Mouse (Mus musculus) forebrain, embryonic 10.5 days (tissue): ENCODE data around the gene Akr1b7. TPM values are rescaled to one million over a fixed set of nuclear protein-coding genes. Genes with fewer than 3 reads are reported as not detected.
A peak's percentile ranks its signal among the peaks of the same experiment; 100 is the strongest.
"Not testable (repeated sequence)": the region's sequence is repeated elsewhere in the genome, so short reads cannot be mapped to it uniquely, and the experiment has no call there.

Experiments
- DNase-seq: peaks from one replicate; pipeline ENCODE4 v3.0.0-alpha.2; 2017; ENCODE audit warnings: low spot score; ENCODE audit errors: extremely low spot score
- H3K27ac ChIP-seq: fragments of 300-500 bp; sonication (generic); 2 replicates; pipeline ENCODE4 v1.5.1; 2016; ENCODE audit warnings: mild to moderate bottlenecking
- H3K27me3 ChIP-seq: fragments of 300-500 bp; sonication (generic); 2 replicates; pipeline ENCODE4 v1.6.1; 2016; ENCODE audit warnings: mild to moderate bottlenecking; ENCODE audit not compliant: poor library complexity, severe bottlenecking
- H3K36me3 ChIP-seq: fragments of 300-500 bp; sonication (generic); replicated peaks from 2 replicates; pipeline ENCODE4 v1.6.1; 2016; ENCODE audit warnings: mild to moderate bottlenecking, moderate library complexity
- H3K4me1 ChIP-seq: fragments of 300-500 bp; sonication (generic); 2 replicates; pipeline ENCODE4 v1.6.1; 2016
- H3K4me3 ChIP-seq: fragments of 300-500 bp; sonication (generic); 2 replicates; pipeline ENCODE4 v1.5.1; 2016; ENCODE audit warnings: mild to moderate bottlenecking, moderate library complexity
- H3K9me3 ChIP-seq: fragments of 300-500 bp; sonication (generic); 2 replicates; pipeline ENCODE4 v1.6.1; 2016; ENCODE audit warnings: mild to moderate bottlenecking, moderate library complexity
- WGBS: fragments of 180-500 bp; shearing (Covaris S2); methylation state at CpG from one replicate; pipeline ENCODE4 v1.1.7; 2016; 5-methylcytosine and 5-hydroxymethylcytosine counted together
- polyA plus RNA-seq: library from polyadenylated mRNA; unstranded; fragments of >200 nt; fragmentation: Nextera tagmentation; extraction: Ambion mirVana; gene quantifications from 2 replicates; pipeline ENCODE4 v1.2.1, GENCODE M21; 2016

Akr1b7 gene
- polyA plus RNA-seq = 0.11 TPM in 1 of 2 replicates, not detected in the other

GRCm38 (mm10) chr6:34412023-34412422, at the start of gene Akr1b7:
Gene Akr1b7 (plus strand): TSS chr6:34412334.
- Histone ChIP-seq H3K36me3 (no peaks in the 10 kb centered on the region), H3K9me3 (no peaks in the 10 kb centered on the region), H3K4me3 (no peak within 1 kb of the TSS), H3K27me3 (no peaks in the 10 kb centered on the region), H3K27ac (no peak within 1 kb of the TSS), H3K4me1 (no peaks in the 10 kb centered on the region)
- DNase-seq = no peak
- 88% methylated on average over 6 of the region's 6 CpGs for WGBS

- H3K27me3 ChIP-seq = no peaks in the 10 kb centered on the region
- WGBS = 84% methylated on average over 12 of the region's 12 CpGs
- H3K36me3 ChIP-seq = no peaks in the 10 kb centered on the region
- no peak overlapping the region for H3K27ac ChIP-seq
- no peak overlapping the region for H3K4me3 ChIP-seq
- no peaks in the 10 kb centered on the region for H3K9me3 ChIP-seq
- no peak for DNase-seq
- peaks cover 11% of the 10 kb centered on the region for H3K4me1 ChIP-seq
These were observed 47.7 kb upstream of the Akr1b7 start for GRCm38 (mm10) chr6:34364217-34365136.

- Histone ChIP-seq H3K4me1 (peaks cover 11% of the 10 kb centered on the region), H3K4me3 (no peak overlapping the region), H3K27ac (no peak overlapping the region), H3K36me3 (no peaks in the 10 kb centered on the region), H3K9me3 (no peaks in the 10 kb centered on the region), H3K27me3 (no peaks in the 10 kb centered on the region)
- WGBS = 80% methylated on average over 9 of the region's 9 CpGs
- DNase-seq = no peak
These were observed 44.1 kb upstream of the Akr1b7 start for GRCm38 (mm10) chr6:34367998-34368397.

GRCm38 (mm10) chr6:34370081-34370480, 42.1 kb upstream of the Akr1b7 start:
- WGBS = 89% methylated on average over 8 of the region's 8 CpGs
- DNase-seq = no peak
- no peaks in the 10 kb centered on the region for H3K36me3 ChIP-seq
- H3K4me3 ChIP-seq = no peak overlapping the region
- no peaks in the 10 kb centered on the region for H3K27me3 ChIP-seq
- H3K9me3 ChIP-seq = no peaks in the 10 kb centered on the region
- no peak overlapping the region for H3K27ac ChIP-seq
- H3K4me1 ChIP-seq = peaks cover 11% of the 10 kb centered on the region

- peak overlapping the region; percentile 71; the same call in 1 of the 2 replicates for H3K27ac ChIP-seq
- H3K4me1 ChIP-seq = peaks cover 11% of the 10 kb centered on the region
- H3K4me3 ChIP-seq = peak overlapping the region; percentile 25; the same call in 1 of the 2 replicates
- H3K36me3 ChIP-seq = no peaks in the 10 kb centered on the region
- no peaks in the 10 kb centered on the region for H3K9me3 ChIP-seq
- no peaks in the 10 kb centered on the region for H3K27me3 ChIP-seq
- DNase-seq = peak; percentile 70
- WGBS = 31% methylated on average over 18 of the region's 18 CpGs
These were observed 40.3 kb upstream of the Akr1b7 start for GRCm38 (mm10) chr6:34371700-34372351.

- Histone ChIP-seq H3K27me3 (no peaks in the 10 kb centered on the region), H3K36me3 (no peaks in the 10 kb centered on the region), H3K4me1 (peaks cover 7% of the 10 kb centered on the region), H3K4me3 (no peak overlapping the region), H3K27ac (no peak overlapping the region), H3K9me3 (no peaks in the 10 kb centered on the region)
- 88% methylated on average over 7 of the region's 7 CpGs for WGBS
- DNase-seq = no peak
These were observed 38.3 kb upstream of the Akr1b7 start for GRCm38 (mm10) chr6:34373841-34374240.

- not testable (repeated sequence) for H3K27me3 ChIP-seq
- 86% methylated on average over 5 of the region's 5 CpGs for WGBS
These were observed 36.2 kb upstream of the Akr1b7 start for GRCm38 (mm10) chr6:34375888-34376287.

GRCm38 (mm10) chr6:34383401-34383800, 28.7 kb upstream of the Akr1b7 start:
- WGBS = 44% methylated on average over 8 of the region's 8 CpGs

More at GRCm38 (mm10) chr6:34375888-34376287, 36.2 kb upstream of the Akr1b7 start:
- H3K9me3 ChIP-seq, H3K27ac ChIP-seq, DNase-seq, H3K4me3 ChIP-seq, H3K36me3 ChIP-seq, H3K4me1 ChIP-seq: not testable (repeated sequence)

GRCm38 (mm10) chr6:34384110-34384661, 27.9 kb upstream of the Akr1b7 start, which contains the start of gene Akr1b10:
Gene Akr1b10 (plus strand): TSS chr6:34384218.
- Histone ChIP-seq H3K4me1 (peaks cover 23% of the 10 kb centered on the region), H3K27me3 (no peaks in the 10 kb centered on the region), H3K36me3 (0 out of 2 replicates have a peak, but pooled peaks cover 6% of the 10 kb centered on the region), H3K27ac (peak within 1 kb of the TSS; percentile 73), H3K9me3 (no peaks in the 10 kb centered on the region), H3K4me3 (peak within 1 kb of the TSS; percentile 57)
- DNase-seq = peak; percentile 60
- 3% methylated on average over 17 of the region's 17 CpGs for WGBS

More at GRCm38 (mm10) chr6:34383401-34383800, 28.7 kb upstream of the Akr1b7 start:
- Histone ChIP-seq H3K4me3 (peak overlapping the region; percentile 57; the same call in 1 of the 2 replicates), H3K27me3 (no peaks in the 10 kb centered on the region), H3K4me1 (peaks cover 23% of the 10 kb centered on the region), H3K27ac (no peak overlapping the region), H3K36me3 (no peaks in the 10 kb centered on the region), H3K9me3 (no peaks in the 10 kb centered on the region)
- no peak for DNase-seq

GRCm38 (mm10) chr6:34384701-34385370, 27.3 kb upstream of the Akr1b7 start:
- Histone ChIP-seq H3K9me3 (no peaks in the 10 kb centered on the region), H3K27ac (peak overlapping the region; percentile 73), H3K4me1 (peaks cover 23% of the 10 kb centered on the region), H3K27me3 (no peaks in the 10 kb centered on the region), H3K36me3 (0 out of 2 replicates have a peak, but pooled peaks cover 6% of the 10 kb centered on the region), H3K4me3 (peak overlapping the region; percentile 57)
- DNase-seq = peak; percentile 16
- 2% methylated on average over 13 of the region's 13 CpGs for WGBS

- no peak overlapping the region for H3K4me3 ChIP-seq
- H3K4me1 ChIP-seq = peaks cover 18% of the 10 kb centered on the region
- DNase-seq = no peak
- WGBS = 85% methylated on average over 4 of the region's 4 CpGs
- H3K36me3 ChIP-seq = peaks cover 26% of the 10 kb centered on the region
- no peak overlapping the region for H3K27ac ChIP-seq
- no peaks in the 10 kb centered on the region for H3K27me3 ChIP-seq
- peaks cover 6% of the 10 kb centered on the region; the same call in 1 of the 2 replicates for H3K9me3 ChIP-seq
These were observed 23.5 kb upstream of the Akr1b7 start for GRCm38 (mm10) chr6:34388420-34389156.
